Mouse (Mus musculus) liver, embryonic 11.5 days (tissue): ENCODE measurements around the gene Tead3. TPM values are rescaled to one million over a fixed set of nuclear protein-coding genes. Genes with fewer than 3 reads are reported as not detected.

Experiments
- ATAC-seq: fragments of 200-750 bp; cut with Nextera tagmentation; replicated peaks from 2 replicates; pipeline ENCODE4 v1.8.0; 2017; ENCODE audit warnings: moderate number of reproducible peaks, mild to moderate bottlenecking, moderate TSS enrichment, moderate library complexity; ENCODE audit not compliant: low FRiP score
- DNase-seq: peaks from one replicate; pipeline ENCODE4 v3.0.0-alpha.2; 2017; ENCODE audit warnings: low spot score
- H3K27ac ChIP-seq: fragments of 300-500 bp; sonication (generic); 2 replicates; pipeline ENCODE4 v1.5.1; 2014; ENCODE audit warnings: mild to moderate bottlenecking, low read depth, low read length, control low read depth
- H3K27me3 ChIP-seq: fragments of 300-500 bp; sonication (generic); replicated peaks from 2 replicates; pipeline ENCODE4 v1.6.1; 2014; ENCODE audit warnings: low read length, mixed read lengths; ENCODE audit not compliant: control insufficient read depth, insufficient read depth
- H3K36me3 ChIP-seq: fragments of 300-500 bp; sonication (generic); 2 replicates; pipeline ENCODE4 v1.6.1; 2014; ENCODE audit warnings: mild to moderate bottlenecking, low read length, moderate library complexity, mixed read lengths; ENCODE audit not compliant: control insufficient read depth, insufficient read depth
- H3K4me1 ChIP-seq: fragments of 300-500 bp; sonication (generic); replicated peaks from 2 replicates; pipeline ENCODE4 v1.6.1; 2014; ENCODE audit warnings: low read length, mixed read lengths; ENCODE audit not compliant: control insufficient read depth, insufficient read depth
- H3K4me2 ChIP-seq: fragments of 300-500 bp; sonication (generic); 2 replicates; pipeline ENCODE4 v1.6.1; 2014; ENCODE audit warnings: mild to moderate bottlenecking, control low read depth, moderate library complexity
- H3K4me3 ChIP-seq: fragments of 300-500 bp; sonication (generic); 2 replicates; pipeline ENCODE4 v1.5.1; 2014; ENCODE audit warnings: low read depth, low read length, control low read depth
- H3K9ac ChIP-seq: fragments of 300-500 bp; sonication (generic); 2 replicates; pipeline ENCODE4 v1.6.1; 2014; ENCODE audit warnings: low read depth, low read length, control low read depth
- H3K9me3 ChIP-seq: fragments of 300-500 bp; sonication (generic); 2 replicates; pipeline ENCODE4 v1.6.1; 2016; ENCODE audit warnings: low read length, inconsistent platforms, mixed read lengths; ENCODE audit not compliant: control insufficient read depth
- WGBS: fragments of 180-500 bp; shearing (Covaris S2); extraction: QIAGEN DNeasy Blood & Tissue Kit; methylation state at CpG from one replicate; pipeline ENCODE4 v1.1.7; 2014; 5-methylcytosine and 5-hydroxymethylcytosine counted together
- polyA plus RNA-seq: library from polyadenylated mRNA; unstranded; fragments of >200 nt; fragmentation: Nextera tagmentation; extraction: Ambion mirVana; gene quantifications from 2 replicates; pipeline ENCODE4 v1.2.1, GENCODE M21; 2014

Gene Tead3
- polyA plus RNA-seq, 1 experiment from 2014 or later = 4.6 TPM

DNA sequence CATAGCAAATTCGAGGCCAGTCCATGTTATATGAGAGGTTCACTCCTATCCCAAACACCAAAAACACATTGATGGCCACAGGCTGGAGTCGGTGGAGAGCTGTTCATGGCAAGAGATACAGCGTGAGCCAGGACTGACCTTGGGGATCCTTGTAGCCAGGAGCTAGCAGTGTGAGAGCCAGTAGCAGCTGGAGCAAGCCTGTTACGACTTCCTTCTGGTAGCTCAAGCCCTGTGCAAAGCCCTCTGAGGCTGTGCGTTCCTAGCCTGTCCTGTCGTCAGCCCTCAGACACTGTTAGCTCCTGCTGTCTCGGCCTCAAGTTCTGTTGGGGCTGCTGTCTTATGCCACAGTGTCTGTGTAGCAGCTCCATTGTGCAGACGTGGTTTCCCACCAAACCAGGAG is 26.8 kb downstream of the Tead3 start:
- Histone ChIP-seq H3K4me1 (peaks cover 10% of the 10 kb centered on the region), H3K9me3 (no peaks in the 10 kb centered on the region), H3K9ac (no peak overlapping the region), H3K36me3 (peaks cover 21% of the 10 kb centered on the region), H3K27me3 (no peaks in the 10 kb centered on the region), H3K4me3 (no peak overlapping the region), H3K27ac (no peak overlapping the region), H3K4me2 (no peak overlapping the region)
- WGBS = 90% methylated on average over 8 of the region's 8 CpGs
- ATAC-seq (no peak), DNase-seq (no peak)

DNA sequence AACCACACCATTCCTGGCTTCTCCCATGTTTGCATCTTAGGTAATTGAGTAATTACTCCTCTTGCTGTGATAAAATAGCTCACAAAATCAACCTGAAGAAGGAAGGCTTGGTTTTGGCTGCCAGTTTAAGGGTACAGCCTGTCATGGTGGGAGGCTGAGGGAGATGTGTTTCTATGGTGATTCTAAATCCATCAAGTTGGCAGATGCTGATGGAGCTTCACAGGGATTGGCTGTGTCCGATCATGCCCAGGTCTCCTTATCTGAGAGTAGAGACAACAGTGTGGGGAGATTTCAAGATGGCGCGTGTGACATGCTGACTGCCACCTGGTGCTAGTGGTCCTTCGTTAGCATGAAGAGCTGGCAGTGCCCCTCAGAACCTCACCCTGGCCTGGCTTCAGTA is 28.9 kb downstream of the Tead3 start:
- 90% methylated on average over 4 of the region's 4 CpGs for WGBS
- no peak for DNase-seq
- H3K27ac ChIP-seq = no peak overlapping the region
- peaks cover 25% of the 10 kb centered on the region for H3K36me3 ChIP-seq
- H3K27me3 ChIP-seq = no peaks in the 10 kb centered on the region
- no peak overlapping the region for H3K4me3 ChIP-seq
- H3K9me3 ChIP-seq = no peaks in the 10 kb centered on the region
- H3K4me1 ChIP-seq = peaks cover 12% of the 10 kb centered on the region
- H3K4me2 ChIP-seq = no peak overlapping the region
- no peak for ATAC-seq
- no peak overlapping the region for H3K9ac ChIP-seq

DNA sequence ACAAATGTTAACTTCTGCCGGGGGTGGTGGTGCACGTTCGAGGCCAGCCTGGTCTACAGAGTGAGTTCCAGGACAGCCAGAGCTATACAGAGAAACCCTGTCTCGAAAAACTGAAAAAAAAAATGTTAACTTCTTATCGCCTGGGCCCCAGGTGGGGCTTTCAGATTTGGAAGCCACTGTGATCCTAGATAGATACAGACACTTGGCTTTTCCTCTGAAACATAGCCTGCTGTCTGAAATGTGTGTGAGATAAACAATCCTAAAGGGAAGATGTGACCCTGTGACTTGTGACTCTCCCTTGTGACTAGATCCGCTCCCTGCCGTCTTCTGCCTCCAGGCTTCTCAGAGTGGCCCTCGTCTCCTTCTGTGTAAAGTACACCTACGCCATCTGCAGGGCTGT is 32.9 kb downstream of the Tead3 start:
- no peak overlapping the region; the same call in 1 of the 2 replicates for H3K27ac ChIP-seq
- no peaks in the 10 kb centered on the region for H3K27me3 ChIP-seq
- no peak for DNase-seq
- ATAC-seq = 0 out of 2 replicates have a peak, but pooled peaks have one; percentile 11
- H3K4me3 ChIP-seq = no peak overlapping the region
- no peaks in the 10 kb centered on the region for H3K9me3 ChIP-seq
- peaks cover 30% of the 10 kb centered on the region for H3K4me1 ChIP-seq
- 68% methylated on average over 9 of the region's 9 CpGs for WGBS
- H3K9ac ChIP-seq = no peak overlapping the region
- H3K36me3 ChIP-seq = peaks cover 25% of the 10 kb centered on the region
- no peak overlapping the region for H3K4me2 ChIP-seq

- peaks cover 34% of the 10 kb centered on the region for H3K4me1 ChIP-seq
- no peak overlapping the region for H3K4me3 ChIP-seq
- 62% methylated on average over 8 of the region's 8 CpGs for WGBS
- no peak overlapping the region for H3K27ac ChIP-seq
- H3K9me3 ChIP-seq = no peaks in the 10 kb centered on the region
- H3K9ac ChIP-seq = no peak overlapping the region
- ATAC-seq = no peak
- H3K4me2 ChIP-seq = no peak overlapping the region
- no peak for DNase-seq
- H3K27me3 ChIP-seq = no peaks in the 10 kb centered on the region
- peaks cover 25% of the 10 kb centered on the region for H3K36me3 ChIP-seq
Observed at GRCm38 (mm10) chr17:28317091-28317490, 33.5 kb downstream of the Tead3 start.

DNA sequence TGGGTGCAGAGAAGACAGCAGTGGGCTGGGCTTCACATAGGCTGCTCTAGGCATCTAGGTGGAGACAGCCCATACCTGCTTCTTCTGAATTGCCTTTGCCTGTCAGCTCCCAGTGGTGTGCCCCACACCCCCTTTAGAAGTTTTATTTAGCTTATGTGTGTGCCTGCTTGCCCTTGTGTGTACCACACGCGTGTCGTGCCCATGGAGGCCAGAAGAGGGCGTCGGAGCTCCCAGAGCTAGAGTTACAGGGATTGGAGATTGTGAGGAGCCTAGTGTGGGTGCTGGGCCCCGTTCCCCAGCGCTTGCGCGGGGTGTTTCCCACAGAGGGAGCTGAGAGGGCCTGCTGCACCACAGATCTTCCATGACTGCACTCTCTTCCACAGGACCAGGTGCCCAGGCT is 34.1 kb downstream of the Tead3 start:
- no peak overlapping the region for H3K9ac ChIP-seq
- peaks cover 35% of the 10 kb centered on the region for H3K4me1 ChIP-seq
- H3K4me3 ChIP-seq = no peak overlapping the region
- no peak overlapping the region for H3K27ac ChIP-seq
- 89% methylated on average over 9 of the region's 9 CpGs for WGBS
- no peaks in the 10 kb centered on the region for H3K27me3 ChIP-seq
- no peak overlapping the region for H3K4me2 ChIP-seq
- ATAC-seq (no peak), DNase-seq (no peak)
- H3K9me3 ChIP-seq = no peaks in the 10 kb centered on the region
- peaks cover 25% of the 10 kb centered on the region for H3K36me3 ChIP-seq

GRCm38 (mm10) chr17:28315611-28316160 is 34.9 kb downstream of the Tead3 start:
- peaks cover 35% of the 10 kb centered on the region for H3K4me1 ChIP-seq
- no peaks in the 10 kb centered on the region for H3K27me3 ChIP-seq
- ATAC-seq (no peak), DNase-seq (no peak)
- H3K4me3 ChIP-seq = no peak overlapping the region
- no peak overlapping the region; the same call in 1 of the 2 replicates for H3K4me2 ChIP-seq
- H3K36me3 ChIP-seq = peaks cover 21% of the 10 kb centered on the region; the same call in 1 of the 2 replicates
- WGBS = 92% methylated on average over 20 of the region's 20 CpGs
- no peak overlapping the region; the same call in 1 of the 2 replicates for H3K9ac ChIP-seq
- H3K27ac ChIP-seq = no peak overlapping the region
- no peaks in the 10 kb centered on the region for H3K9me3 ChIP-seq

GRCm38 (mm10) chr17:28313880-28314225 is 36.8 kb downstream of the Tead3 start:
- ATAC-seq = peak; percentile 25

GRCm38 (mm10) chr17:28313212-28313879 is 37.3 kb downstream of the Tead3 start, which contains the start of gene Fance:
Fance (plus strand) TSS chr17:28313519.
- peak; percentile 98 for DNase-seq
- ATAC-seq = peak; percentile 95
- Histone ChIP-seq H3K4me1 (peaks cover 39% of the 10 kb centered on the region), H3K36me3 (peaks cover 16% of the 10 kb centered on the region; the same call in 1 of the 2 replicates), H3K27me3 (no peaks in the 10 kb centered on the region), H3K4me2 (peak within 1 kb of the TSS; percentile 89), H3K9ac (peak within 1 kb of the TSS; percentile 88), H3K27ac (peak within 1 kb of the TSS; percentile 91), H3K9me3 (no peaks in the 10 kb centered on the region), H3K4me3 (peak within 1 kb of the TSS; percentile 85)
- WGBS = under 1% methylated on average over 66 of the region's 69 CpGs

More at GRCm38 (mm10) chr17:28313880-28314225, 36.8 kb downstream of the Tead3 start:
- Histone ChIP-seq H3K27me3 (no peaks in the 10 kb centered on the region), H3K9ac (peak overlapping the region; percentile 88), H3K4me2 (peak overlapping the region; percentile 89), H3K36me3 (peaks cover 17% of the 10 kb centered on the region; the same call in 1 of the 2 replicates), H3K9me3 (no peaks in the 10 kb centered on the region), H3K4me1 (peaks cover 35% of the 10 kb centered on the region), H3K4me3 (peak overlapping the region; percentile 85), H3K27ac (peak overlapping the region; percentile 91)
- WGBS = 3% methylated on average over 11 of the region's 11 CpGs
- no peak for DNase-seq
